Mouse (Mus musculus): Measurements from ENCODE around the gene Large2. TPM values are rescaled to one million over a fixed set of nuclear protein-coding genes. Genes with fewer than 3 reads are reported as not detected.
"Not testable (repeated sequence)": the region's sequence is repeated elsewhere in the genome, so short reads cannot be mapped to it uniquely, and the experiment has no call there.

Large2 gene
- under 1 TPM; 0.62 to 0.80 TPM for total RNA-seq (2021)

DNA sequence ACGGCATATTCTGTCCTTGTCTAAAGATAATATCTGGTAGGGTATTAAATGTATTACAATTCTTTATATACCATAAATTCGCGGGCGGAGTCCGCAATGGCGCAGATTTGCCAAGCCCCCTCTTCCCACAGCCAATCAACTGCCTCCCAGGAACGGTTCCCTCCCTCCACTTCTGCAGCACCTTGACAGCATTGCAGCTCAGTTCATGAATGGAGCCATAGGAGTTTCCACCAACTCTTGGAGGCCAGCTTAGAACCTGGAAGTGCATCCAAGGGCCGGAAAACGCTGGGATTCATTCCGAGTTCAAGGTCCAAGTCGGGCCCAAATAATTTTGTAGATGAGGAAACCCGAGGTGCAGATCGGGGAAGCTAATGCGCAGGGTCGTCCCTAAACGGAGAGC lies at the start of gene Large2, which contains the start of gene Pex16:
Large2 (minus strand) TSS at position 356 of the 400 bp plus-strand sequence.
Pex16 (plus strand) TSS at position 163 of the 400 bp plus-strand sequence.
- intact Hi-C loops (cut with DNase I): no loop called here
- peak; percentile 47 to 78 for DNase-seq (ENCODE audit: low spot score in 2 of 2)

DNA sequence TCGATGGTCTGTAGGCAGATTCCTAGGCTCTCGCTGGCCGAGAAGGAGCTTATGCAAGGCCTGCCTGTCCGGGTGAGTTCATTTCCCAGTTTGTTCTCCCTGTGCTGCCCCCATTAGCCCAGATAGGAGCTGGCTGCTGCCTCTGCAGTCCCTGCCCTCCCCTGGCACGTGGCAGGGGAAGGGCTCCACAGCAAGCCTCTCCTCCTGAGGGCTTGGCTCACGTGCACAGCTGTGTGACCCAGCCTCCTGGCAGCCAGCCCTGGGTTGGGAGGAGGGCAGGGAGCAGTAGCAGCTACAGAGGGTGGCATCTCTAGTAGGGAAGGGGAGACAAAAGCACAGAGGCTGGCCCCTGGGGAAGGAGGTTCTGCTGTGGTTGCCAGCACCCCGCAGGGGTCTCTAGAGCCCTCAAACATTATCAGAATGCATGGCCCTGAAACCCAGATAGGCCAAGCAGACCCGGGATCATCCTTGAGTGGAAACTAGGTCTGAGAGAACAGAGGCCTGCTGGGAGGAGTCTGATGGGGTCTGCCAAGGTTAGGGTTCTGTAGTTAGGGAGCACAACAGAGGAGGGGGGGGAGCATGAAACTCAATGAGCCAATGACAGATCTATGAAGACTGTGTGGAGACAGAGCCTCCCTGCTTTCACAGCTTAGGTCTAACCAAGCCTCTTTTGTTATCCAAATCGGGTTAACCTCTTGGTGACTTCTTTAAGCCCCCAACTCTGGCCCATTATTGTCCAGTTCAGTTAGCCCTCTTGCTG lies 49.2 kb upstream of the Large2 start:
- DNase-seq (ENCODE audit: low spot score in 2 of 2): peak; percentile 82 to 88
- intact Hi-C loops (cut with DNase I): no loop called here

DNA sequence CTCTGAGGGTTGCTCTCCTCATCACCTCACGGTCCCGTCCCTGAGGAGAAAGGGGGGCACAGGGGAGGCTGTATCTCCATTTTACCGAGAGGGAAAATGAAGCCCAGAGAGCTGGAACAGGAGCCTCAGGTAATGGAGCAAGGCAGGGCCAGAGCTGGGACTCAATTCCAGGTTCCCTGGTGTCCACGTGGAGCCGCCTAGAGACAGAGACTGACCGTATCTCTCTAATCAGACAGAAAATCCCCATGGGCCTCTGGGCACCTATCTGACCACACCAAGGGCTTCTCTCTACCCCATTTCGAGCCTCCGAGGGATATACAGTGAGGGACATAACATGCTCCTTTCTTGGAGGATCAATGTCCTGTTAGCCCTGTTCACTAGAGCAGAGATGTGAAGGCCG lies 48.5 kb upstream of the Large2 start:
- intact Hi-C loops (cut with DNase I): no loop called here

DNA sequence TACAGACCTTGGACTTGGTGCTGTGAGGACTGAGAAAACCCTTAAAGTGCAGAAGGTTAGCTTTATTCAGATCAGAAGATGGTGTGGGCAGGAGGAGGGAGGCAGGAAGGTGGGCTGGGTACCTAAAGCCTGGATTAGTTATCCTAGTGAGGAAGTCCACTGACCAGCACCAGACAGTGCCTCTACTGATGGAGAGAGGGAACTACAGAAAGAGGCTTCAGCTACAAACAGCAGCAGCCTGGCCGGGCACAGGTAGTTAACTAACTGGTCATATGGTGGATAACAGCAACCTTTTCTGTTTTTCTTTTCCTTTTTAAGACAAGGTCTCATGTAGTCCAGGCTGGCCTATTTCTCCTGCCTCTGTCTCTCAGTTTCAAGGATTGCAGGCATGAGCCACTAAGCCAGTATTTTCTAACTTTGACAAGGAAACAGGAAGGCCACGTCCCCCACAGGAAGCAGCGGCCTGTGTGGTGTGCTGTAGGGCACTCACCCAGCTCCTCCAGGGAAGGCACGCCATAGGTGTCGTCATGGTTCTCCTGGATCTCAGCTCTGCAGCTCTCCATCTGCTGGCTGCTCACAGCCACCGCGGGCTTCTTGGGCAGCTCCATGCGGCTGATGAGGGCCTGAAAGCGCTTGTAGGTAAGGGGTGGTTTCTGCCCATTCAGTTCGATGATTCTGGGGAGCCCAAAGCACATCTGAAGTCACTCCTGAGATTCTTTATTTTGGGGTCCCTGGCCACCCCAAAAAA lies 47.9 kb upstream of the Large2 start:
- no peak for DNase-seq (ENCODE audit: low spot score in 2 of 2)
- intact Hi-C loops (cut with DNase I): no loop called here

More for the DNA sequence above, 48.5 kb upstream of the Large2 start:
- no peak for DNase-seq (ENCODE audit: low spot score in 2 of 2)

DNA sequence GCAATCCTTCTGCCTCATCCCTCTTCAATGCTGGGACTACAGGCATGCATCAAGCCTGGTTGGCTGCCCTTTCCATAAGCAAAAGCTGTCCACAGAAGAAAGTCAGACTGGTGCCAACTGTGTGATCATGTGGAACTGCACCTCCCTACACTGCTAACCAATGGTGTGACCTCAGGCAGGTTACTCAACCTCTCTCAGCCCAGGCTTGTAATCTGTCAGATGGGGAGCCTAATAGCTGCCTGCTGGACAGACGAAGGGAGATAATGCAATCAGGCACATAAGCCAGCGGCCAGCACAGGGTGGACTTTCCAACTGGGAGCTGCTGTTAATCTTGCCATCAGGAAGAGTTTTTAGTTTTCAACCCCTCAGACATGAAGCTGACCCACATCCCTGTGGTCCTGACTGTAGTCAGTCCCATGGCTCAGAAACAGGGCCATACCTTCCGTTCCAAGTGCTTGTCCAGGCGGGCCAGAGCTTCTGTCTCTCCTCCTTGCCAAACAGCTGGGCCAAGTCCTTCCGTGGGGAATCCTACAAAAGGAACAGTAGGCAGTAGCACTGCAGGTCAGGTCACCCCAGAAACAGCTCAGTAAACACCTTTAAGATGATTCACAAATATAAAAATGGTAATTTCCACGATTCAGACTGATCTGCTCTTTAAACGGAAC lies 47.2 kb upstream of the Large2 start:
- DNase-seq (ENCODE audit: low spot score in 2 of 2): no peak
- intact Hi-C loops (cut with DNase I): no loop called here

DNA sequence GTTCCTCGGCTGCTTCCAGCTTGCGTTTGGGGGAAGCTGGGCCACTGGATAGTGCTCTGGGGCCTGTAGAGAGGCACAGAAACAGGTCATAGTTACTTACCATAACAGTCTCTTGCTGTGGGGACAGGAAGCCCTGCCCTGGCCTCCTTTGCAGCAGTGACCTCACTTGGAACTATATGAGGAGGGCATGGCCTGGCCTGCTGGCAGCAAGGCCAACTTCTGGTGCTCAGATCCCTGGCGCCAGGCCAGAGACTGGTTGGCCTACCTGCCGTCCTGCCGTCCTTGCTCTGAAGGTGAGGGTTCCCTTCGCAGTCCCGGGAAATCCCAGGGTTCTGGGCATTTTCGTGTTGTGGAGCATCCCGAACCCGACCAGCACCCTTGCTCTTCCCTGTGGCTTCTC lies 37.0 kb upstream of the Large2 start:
- intact Hi-C loops (cut with DNase I): no loop called here
- no peak for DNase-seq (ENCODE audit: low spot score in 2 of 2)

DNA sequence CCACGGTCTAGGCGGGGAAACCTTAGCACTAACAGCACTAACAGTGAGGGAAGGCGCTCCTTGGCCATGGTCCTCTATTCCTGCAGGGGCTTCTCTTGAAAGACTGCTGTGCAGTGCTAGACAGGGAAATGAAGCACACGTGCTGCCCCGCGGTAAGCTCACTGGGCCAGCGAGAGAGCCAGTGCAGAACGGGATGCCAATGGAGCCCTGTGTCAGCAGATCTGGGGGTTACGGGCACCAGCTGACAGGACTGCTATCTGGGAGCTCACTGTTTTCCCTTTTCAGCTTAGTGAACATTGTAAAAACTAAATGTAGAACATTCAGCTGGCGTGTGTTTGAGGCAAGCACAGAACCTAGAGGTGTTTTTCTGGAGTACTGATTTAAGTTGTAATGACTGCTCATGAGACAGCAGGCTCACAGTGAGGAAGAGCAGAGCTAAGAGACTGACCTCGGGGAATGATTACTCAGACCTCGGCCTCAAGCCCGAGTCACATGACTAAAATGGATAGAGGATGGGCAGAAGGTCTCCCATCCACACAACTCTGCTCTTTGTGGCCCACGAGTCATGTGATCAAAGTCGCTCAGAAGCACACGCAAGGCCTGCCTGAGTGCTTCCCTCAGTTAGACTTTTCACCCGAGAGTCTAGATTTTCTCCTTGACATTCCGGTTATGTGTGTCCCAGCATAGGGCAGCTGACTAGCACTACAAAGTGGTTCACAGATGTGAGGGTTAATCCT lies 33.8 kb upstream of the Large2 start:
- intact Hi-C loops (cut with DNase I): no loop called here
- DNase-seq (ENCODE audit: low spot score in 2 of 2): no peak

DNA sequence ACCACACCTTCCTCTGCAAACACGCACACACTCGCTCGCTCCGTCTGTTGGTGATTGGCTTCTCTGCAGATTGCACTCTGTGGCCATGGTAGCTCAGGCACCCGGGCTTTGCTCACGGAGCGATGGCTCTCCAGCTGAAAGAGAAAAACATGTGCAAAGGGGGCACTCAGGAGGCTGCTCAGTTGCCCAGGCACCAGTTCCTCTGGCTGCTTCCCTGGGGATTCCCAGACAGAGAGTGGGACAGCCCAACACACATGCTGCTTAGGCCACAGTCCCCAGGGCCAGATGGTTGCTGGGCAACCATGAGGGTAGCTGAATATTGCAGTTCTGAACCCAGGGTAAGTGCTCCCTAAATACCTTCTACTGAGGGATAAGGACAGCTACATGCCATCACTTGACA lies 31.0 kb upstream of the Large2 start:
- DNase-seq (ENCODE audit: low spot score in 2 of 2): no peak
- intact Hi-C loops (cut with DNase I): no loop called here

DNA sequence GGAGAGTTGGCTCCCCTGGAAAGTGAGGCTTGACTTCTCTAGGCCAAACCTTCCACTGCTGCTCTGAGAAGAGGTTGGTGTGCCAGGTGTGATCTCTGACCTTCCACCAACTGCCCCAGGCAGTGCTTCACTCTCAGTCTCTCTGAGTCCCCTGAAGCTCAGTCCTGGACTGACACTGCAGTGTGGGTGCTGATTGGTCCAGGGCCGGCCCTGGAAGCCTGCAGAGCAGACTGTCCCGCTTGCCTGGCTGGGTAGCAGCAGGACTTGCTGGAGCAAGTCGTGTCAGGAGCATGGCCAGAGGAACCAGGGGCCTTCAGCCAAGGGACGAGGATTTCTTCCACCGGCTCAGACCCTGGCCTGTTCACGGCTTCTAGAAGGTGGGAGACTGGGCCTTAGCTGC lies 30.1 kb upstream of the Large2 start:
- intact Hi-C loops (cut with DNase I): no loop called here
- DNase-seq (ENCODE audit: low spot score in 2 of 2): no peak

DNA sequence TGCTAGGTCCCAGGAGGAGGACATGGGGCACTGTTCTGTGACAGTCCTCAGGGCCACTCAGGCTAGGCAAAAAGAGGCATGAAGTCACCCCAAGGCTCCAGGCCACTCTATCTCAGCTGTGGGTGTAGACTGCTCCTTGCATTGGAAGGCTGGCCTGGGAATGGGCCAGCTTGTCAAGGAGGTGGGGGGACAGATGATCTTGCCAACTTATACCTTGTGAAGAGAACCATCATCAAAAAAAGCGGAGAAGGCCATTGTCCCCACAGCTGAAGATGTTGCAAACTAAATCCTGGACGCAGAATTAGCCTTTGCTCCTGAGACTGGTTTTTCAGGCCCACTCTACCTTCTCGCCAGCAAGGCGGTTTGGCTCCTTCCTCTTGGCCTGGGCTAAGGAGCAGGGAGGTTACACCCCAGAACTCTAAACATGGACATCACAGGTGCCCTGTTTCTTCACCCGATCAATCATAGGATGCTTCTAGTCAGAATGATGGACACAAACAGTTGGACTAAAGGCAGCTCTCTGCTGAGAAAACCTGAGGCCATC lies 29.2 kb upstream of the Large2 start:
- no peak for DNase-seq (ENCODE audit: low spot score in 2 of 2)
- intact Hi-C loops (cut with DNase I): no loop called here

DNA sequence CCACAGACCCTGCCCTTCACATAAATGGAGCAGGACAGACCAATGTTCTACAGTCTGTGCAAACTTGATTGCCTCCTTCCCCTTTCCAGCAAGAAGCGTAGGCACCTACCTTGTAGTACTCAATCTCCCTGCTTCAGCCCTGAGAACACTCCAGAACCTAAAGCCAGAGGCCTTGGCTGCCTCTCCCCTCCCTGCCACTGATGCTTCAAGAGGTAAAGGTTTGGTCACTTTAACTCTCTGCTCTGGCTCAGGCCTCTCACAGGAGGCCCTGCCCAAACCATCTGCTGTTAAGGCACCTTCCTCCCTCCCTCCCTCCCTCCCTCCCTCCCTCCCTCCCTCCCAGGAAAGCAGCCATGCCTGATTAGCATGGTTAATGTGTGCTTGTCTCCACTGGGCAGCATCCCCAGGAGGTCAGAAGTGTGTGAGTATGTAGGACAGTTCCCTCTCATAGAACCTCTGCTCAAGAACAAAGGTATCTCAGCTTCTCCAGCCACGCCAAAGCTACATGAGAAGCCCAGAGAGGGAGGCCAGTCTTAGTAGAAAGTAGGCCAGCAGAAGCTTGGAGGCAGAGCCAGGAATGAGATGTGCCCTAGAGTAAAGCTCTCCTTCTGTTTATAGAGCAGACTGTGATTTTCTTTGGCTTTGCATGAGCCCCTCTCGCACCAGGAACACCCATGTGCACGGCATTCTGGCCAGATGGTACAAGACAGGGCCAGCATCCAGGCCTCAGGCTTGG lies 28.1 kb upstream of the Large2 start:
- intact Hi-C loops (cut with DNase I): no loop called here
- peak; percentile 3 to 73 for DNase-seq (ENCODE audit: low spot score in 2 of 2)

DNA sequence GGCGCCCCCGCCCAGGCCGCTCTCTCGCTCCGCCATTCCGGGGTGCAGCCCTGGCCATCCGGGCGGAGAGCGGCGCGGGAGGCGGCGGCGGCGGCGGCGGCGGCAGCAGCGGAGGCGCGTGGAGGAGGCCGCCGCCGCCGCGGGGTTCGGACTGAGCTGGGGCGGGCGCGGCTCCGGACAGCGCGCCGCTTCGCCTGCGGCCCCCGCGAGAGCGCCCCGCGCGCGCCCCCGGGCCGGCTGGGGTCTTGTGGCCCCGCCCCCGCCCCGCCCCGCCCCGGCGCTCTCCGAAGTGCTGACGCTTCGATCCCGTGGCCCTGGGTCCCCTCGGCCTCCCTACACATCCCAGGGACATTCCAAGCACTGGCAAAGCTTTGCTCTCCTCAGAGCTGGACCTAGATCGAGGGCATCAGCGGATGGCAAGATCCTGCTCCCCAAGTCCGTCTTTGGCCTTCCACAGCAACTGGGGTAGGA lies 26.5 kb upstream of the Large2 start, which contains the start of gene Mapk8ip1:
Mapk8ip1 (minus strand) TSS at position 173 of the 471 bp plus-strand sequence.
- intact Hi-C loops (cut with DNase I): no loop called here
- DNase-seq (ENCODE audit: low spot score in 2 of 2): no peak

DNA sequence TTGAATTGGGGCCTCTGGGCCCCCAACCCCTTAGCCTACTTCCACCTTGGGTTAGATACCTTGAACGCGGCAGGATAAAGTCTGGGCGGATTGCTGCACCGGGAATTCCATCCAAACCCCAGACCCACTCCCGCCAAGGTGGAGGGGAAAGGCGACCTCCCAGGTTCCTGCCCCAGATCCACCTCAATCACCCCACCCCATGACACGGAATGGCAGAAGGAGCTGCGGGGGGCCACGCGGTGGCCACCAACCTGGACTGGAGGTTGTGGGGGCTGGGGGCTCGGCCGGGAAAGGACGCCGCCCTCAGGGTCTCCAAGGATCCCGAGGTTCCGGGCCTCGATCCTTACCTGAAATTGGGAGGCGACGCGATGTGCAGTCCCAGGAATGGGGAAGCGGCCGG lies 26.0 kb upstream of the Large2 start:
- intact Hi-C loops (cut with DNase I): no loop called here
- DNase-seq (ENCODE audit: low spot score in 2 of 2): no peak

DNA sequence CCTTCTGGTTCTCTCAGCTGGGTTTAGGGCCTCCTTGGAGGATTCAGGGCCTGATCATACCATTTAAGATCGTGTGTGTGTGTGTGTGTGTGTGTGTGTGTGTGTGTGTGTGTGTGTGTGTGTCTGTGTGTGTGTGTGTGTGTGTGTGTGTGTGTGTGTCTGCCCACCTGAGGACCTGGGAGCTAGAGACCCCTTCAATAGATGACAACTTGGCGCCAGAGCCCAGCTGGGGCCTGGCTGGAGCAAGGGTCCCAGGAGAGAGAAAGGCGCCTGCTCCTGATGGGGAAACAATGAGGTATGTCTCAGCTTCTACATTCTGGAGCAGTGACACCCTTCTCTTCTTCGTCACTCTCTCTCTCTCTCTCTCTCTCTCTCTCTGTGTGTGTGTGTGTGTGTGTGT lies 25.2 kb upstream of the Large2 start:
- DNase-seq (ENCODE audit: low spot score in 2 of 2); intact Hi-C loops (cut with DNase I): not testable (repeated sequence)

DNA sequence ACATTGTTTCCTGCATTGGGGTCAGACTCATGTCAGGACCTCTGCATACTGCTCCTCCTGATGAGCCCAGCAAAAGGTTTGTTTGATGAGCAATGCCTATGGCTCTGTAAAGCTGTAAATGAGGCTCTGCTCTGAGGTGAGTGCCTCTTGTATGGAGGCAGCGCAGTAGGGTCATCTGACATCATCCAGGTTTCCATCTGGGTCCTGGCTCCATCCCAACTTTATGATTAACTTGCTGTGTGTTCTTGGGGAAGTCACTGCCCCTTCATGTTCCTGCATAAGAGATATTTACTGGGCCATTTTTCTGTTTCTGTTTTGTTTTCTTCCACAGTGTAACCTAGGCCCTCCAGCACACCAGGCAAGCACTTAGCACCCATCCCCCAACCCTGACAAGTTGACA lies 22.8 kb upstream of the Large2 start:
- DNase-seq (ENCODE audit: low spot score in 2 of 2): no peak
- intact Hi-C loops (cut with DNase I): no loop called here

DNA sequence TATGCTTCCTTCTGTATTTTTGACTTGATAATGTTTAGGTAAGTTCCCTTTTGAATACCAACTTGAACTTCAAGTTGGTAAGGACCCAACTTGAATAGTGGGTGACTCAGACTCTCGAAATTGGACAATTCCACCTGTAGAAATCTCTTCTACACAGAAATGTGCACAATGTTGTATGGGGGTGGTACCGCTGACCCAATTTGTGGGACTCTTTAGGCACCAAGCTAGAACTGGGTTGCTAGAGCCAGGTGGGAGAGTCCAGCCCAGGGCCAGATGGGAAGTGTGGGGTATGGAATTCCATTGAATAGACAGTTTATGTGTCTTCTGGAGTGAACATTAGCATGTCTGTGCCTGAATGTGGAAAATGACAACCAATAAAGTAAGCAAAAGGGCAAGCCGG lies 20.9 kb upstream of the Large2 start:
- peak in 1 of 2 experiments; percentile 65 for DNase-seq (ENCODE audit: low spot score in 2 of 2)
- intact Hi-C loops (cut with DNase I): no loop called here

DNA sequence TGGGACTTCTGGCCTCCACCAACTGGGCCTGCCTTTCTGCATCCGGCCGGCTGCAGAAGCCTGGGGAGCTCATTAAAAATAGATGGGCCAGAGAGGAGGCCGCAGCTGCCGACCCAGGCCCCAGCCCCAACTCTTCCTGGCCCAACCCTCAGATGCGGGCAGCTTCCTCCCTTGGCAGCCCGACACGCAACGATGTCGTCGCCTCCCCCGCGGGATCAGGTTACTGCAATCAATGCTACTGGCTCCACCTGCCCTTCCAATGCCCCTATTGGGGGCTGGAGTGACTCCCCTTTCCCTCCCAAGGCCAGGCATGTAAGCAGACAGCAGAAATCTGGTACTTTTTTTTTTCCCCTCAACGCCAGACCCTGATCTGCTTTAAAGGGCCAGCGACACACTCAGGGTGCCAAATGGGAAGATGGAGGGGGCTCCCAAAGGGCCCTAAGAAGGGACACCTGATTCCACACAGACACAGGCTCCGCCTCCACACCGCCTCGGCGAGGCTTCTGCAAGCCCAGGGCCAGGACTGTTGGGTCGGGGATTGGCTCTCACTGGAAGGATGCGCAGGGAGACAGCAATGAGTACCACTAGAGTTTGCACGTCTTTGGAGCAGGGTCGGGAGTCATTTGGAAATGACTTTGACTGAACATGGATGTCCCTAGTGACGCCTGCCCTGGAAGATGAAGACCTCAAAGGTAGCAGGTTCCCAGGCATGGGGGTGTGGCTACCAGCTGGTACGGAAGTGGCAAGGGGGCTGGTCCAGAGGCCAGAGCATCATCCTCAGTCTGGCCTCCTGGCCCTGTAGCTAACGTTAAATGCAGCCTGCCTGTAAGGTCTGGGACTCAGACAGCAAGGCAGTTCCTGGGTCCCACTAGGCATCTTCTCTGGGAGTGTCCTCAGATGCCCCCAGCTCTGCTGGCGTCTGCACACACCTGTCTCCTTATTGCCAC lies 17.9 kb upstream of the Large2 start:
- intact Hi-C loops (cut with DNase I): no loop called here
- DNase-seq (ENCODE audit: low spot score in 2 of 2): no peak
